Mouse (Mus musculus) kidney, postnatal 14 days (tissue): ENCODE data around the gene Spi1.
"Not testable (repeated sequence)": the region's sequence is repeated elsewhere in the genome, so short reads cannot be mapped to it uniquely, and the experiment has no call there.

ENCODE experiments used
- DNase-seq: peaks from one replicate; pipeline ENCODE4 v3.0.0; 2022; ENCODE audit warnings: mixed read lengths

Gene Spi1

GRCm38 (mm10) chr2:91081775-91082695, at the start of gene Spi1:
Gene Spi1 (plus strand): TSS chr2:91082390.
- no peak for DNase-seq

GRCm38 (mm10) chr2:91033000-91033399, 49.2 kb upstream of the Spi1 start:
- DNase-seq, result no peak

- DNase-seq, result peak; percentile 72
These were observed 46.8 kb upstream of the Spi1 start, which contains the start of gene Rapsn for GRCm38 (mm10) chr2:91035385-91035784. Gene Rapsn (plus strand): TSS chr2:91035620.

GRCm38 (mm10) chr2:91041786-91042185, 40.4 kb upstream of the Spi1 start:
- DNase-seq, result no peak

GRCm38 (mm10) chr2:91042651-91043398, 39.4 kb upstream of the Spi1 start:
- no peak for DNase-seq

GRCm38 (mm10) chr2:91044727-91045126, 37.5 kb upstream of the Spi1 start:
- DNase-seq, result no peak

- not testable (repeated sequence) for DNase-seq
These were observed 36.4 kb upstream of the Spi1 start for GRCm38 (mm10) chr2:91045805-91046204.

- DNase-seq, result peak; percentile 39
These were observed 34.8 kb upstream of the Spi1 start for GRCm38 (mm10) chr2:91047359-91047758.

- no peak for DNase-seq
These were observed 30.3 kb upstream of the Spi1 start for GRCm38 (mm10) chr2:91051917-91052316.

- DNase-seq, result no peak
These were observed 29.4 kb upstream of the Spi1 start for GRCm38 (mm10) chr2:91052752-91053151.

GRCm38 (mm10) chr2:91053181-91053933, 28.8 kb upstream of the Spi1 start:
- no peak for DNase-seq

- peak; percentile 97 for DNase-seq
These were observed 28.2 kb upstream of the Spi1 start, which contains the start of gene Psmc3 for GRCm38 (mm10) chr2:91053934-91054382. Gene Psmc3 (plus strand): TSS chr2:91054009.

GRCm38 (mm10) chr2:91058435-91058834, 23.8 kb upstream of the Spi1 start:
- no peak for DNase-seq

GRCm38 (mm10) chr2:91059376-91059775, 22.8 kb upstream of the Spi1 start:
- DNase-seq, result no peak

GRCm38 (mm10) chr2:91060544-91061355, 21.4 kb upstream of the Spi1 start:
- DNase-seq, result peak; percentile 46

GRCm38 (mm10) chr2:91061849-91062481, 20.2 kb upstream of the Spi1 start:
- peak; percentile 83 for DNase-seq

- no peak for DNase-seq
These were observed 19.2 kb upstream of the Spi1 start for GRCm38 (mm10) chr2:91062779-91063606.

GRCm38 (mm10) chr2:91064211-91064610, 18.0 kb upstream of the Spi1 start:
- DNase-seq, result no peak

- peak; percentile 55 for DNase-seq
These were observed 16.6 kb upstream of the Spi1 start for GRCm38 (mm10) chr2:91065544-91065943.

GRCm38 (mm10) chr2:91066455-91066854, 15.7 kb upstream of the Spi1 start:
- no peak for DNase-seq
